21 mouse cellular contexts compared by ENCODE assay signal in genomic region chr5:52990687-52991341, GRCm38 (mm10). TPM values are rescaled to one million over a fixed set of nuclear protein-coding genes. Genes with fewer than 3 reads are reported as not detected.
A peak's percentile ranks its signal among the peaks of the same experiment; 100 is the strongest.
DNase-seq lines count a peak whose midpoint lies in the region; ATAC-seq and TF ChIP-seq lines count a peak whose summit lies in the region.
"Had no signal": no experiment of that assay in that cellular context is flagged by ENCODE, and none has a peak within 500 bp of the region (broad histone marks: within the 10 kb centered on the region; RNA-seq: fewer than 3 reads in every experiment).

No protein-coding gene starts in this region.

- H3K9me3 ChIP-seq in stomach, embryonic 15.5 days: no peaks in the 10 kb centered on the region
- no peaks in the 10 kb centered on the region for H3K9me3 ChIP-seq in stomach, postnatal 0 days (ENCODE audit: control insufficient read depth, low read length)
- no peaks in the 10 kb centered on the region for H3K9me3 ChIP-seq in hindbrain, postnatal 0 days (ENCODE audit: low read length)
- H3K9me3 ChIP-seq in hindbrain, embryonic 12.5 days (replicated peaks): no peaks in the 10 kb centered on the region
- H3K9me3 ChIP-seq: hindbrain, embryonic 10.5 days; midbrain, embryonic 12.5 days; neural tube, embryonic 15.5 days had no signal

- H3K36me3 ChIP-seq in kidney, adult 2 months (ENCODE audit: control insufficient read depth, insufficient read depth, low read length): no peaks in the 10 kb centered on the region
- no peaks in the 10 kb centered on the region for H3K36me3 ChIP-seq in stomach, embryonic 15.5 days
- H3K36me3 ChIP-seq in stomach, postnatal 0 days (ENCODE audit: control insufficient read depth, insufficient read depth, low read length): no peaks in the 10 kb centered on the region
- no peaks in the 10 kb centered on the region for H3K36me3 ChIP-seq in hindbrain, postnatal 0 days (ENCODE audit: insufficient read depth, low read length)
- H3K36me3 ChIP-seq in hindbrain, embryonic 12.5 days: no peaks in the 10 kb centered on the region
- H3K36me3 ChIP-seq: hindbrain, embryonic 10.5 days; midbrain, embryonic 12.5 days; neural tube, embryonic 15.5 days had no signal

- peak; percentile 35; the same call in 1 of the 2 replicates for ATAC-seq in stomach, embryonic 15.5 days (ENCODE audit: insufficient read depth, low FRiP score, low read depth)
- no peak for ATAC-seq in stomach, postnatal 0 days (ENCODE audit: low FRiP score, low TSS enrichment)
- ATAC-seq in hindbrain, postnatal 0 days: no peak
- no peak for ATAC-seq in hindbrain, embryonic 12.5 days (ENCODE audit: low FRiP score)

- no peaks in the 10 kb centered on the region for H3K27me3 ChIP-seq in kidney, adult 2 months (replicated peaks; ENCODE audit: control insufficient read depth, insufficient read depth, low read length)
- H3K27me3 ChIP-seq in stomach, embryonic 15.5 days (replicated peaks): no peaks in the 10 kb centered on the region
- no peaks in the 10 kb centered on the region for H3K27me3 ChIP-seq in stomach, postnatal 0 days (ENCODE audit: control insufficient read depth, insufficient read depth, low read length)
- no peaks in the 10 kb centered on the region for H3K27me3 ChIP-seq in hindbrain, postnatal 0 days (ENCODE audit: insufficient read depth, low read length)
- no peaks in the 10 kb centered on the region for H3K27me3 ChIP-seq in hindbrain, embryonic 12.5 days
- H3K27me3 ChIP-seq: midbrain, embryonic 12.5 days; neural tube, embryonic 15.5 days had no signal

- no peak overlapping the region for H3K4me3 ChIP-seq in kidney, adult 2 months (ENCODE audit: insufficient read depth, low read depth, low read length)
- no peak overlapping the region for H3K4me3 ChIP-seq in stomach, embryonic 15.5 days (replicated peaks)
- no peak overlapping the region for H3K4me3 ChIP-seq in stomach, postnatal 0 days (ENCODE audit: low read depth, low read length)
- H3K4me3 ChIP-seq in hindbrain, postnatal 0 days (ENCODE audit: low read length): no peak overlapping the region
- H3K4me3 ChIP-seq in hindbrain, embryonic 12.5 days: no peak overlapping the region
- H3K4me3 ChIP-seq: hindbrain, embryonic 10.5 days; midbrain, embryonic 12.5 days; neural tube, embryonic 15.5 days had no signal

- H3K4me2 ChIP-seq in stomach, embryonic 15.5 days: no peak overlapping the region
- no peak overlapping the region for H3K4me2 ChIP-seq in stomach, postnatal 0 days (replicated peaks; ENCODE audit: low read depth)
- H3K4me2 ChIP-seq in hindbrain, postnatal 0 days (ENCODE audit: low read depth, low read length): no peak overlapping the region
- no peak overlapping the region for H3K4me2 ChIP-seq in hindbrain, embryonic 12.5 days (replicated peaks)
- H3K4me2 ChIP-seq: midbrain, embryonic 12.5 days; neural tube, embryonic 15.5 days had no signal

- peak; percentile 62 for DNase-seq in kidney, adult 2 months
- no peak for DNase-seq in kidney, postnatal 4 days
- DNase-seq in stomach, postnatal 0 days (ENCODE audit: low spot score): no peak
- peak; percentile 37 for DNase-seq in lung, postnatal 10 days
- no peak for DNase-seq in neural tube, embryonic 10.5 days (ENCODE audit: extremely low spot score, low spot score)
- DNase-seq in hindbrain, postnatal 0 days (ENCODE audit: low spot score): no peak
- DNase-seq: cerebellum, adult 11 months; cerebellum, postnatal 25 days; gastrocnemius, postnatal 14 days; right cerebral cortex, postnatal 25 days; thymus, adult 18-20 months had no signal

- no peak for TF ChIP-seq CTCF in kidney, adult 2 months (conservative IDR thresholded peaks at IDR 0.05; ENCODE audit: insufficient read depth, insufficient read length, low read depth, low read length)
- TF ChIP-seq CTCF in stomach, postnatal 0 days (IDR thresholded peaks at IDR 0.05; ENCODE audit: low read depth): no peak
- no peak for TF ChIP-seq CTCF in hindbrain, postnatal 0 days (IDR thresholded peaks at IDR 0.05; ENCODE audit: low read depth)

- H3K9ac ChIP-seq in stomach, embryonic 15.5 days: no peak overlapping the region
- no peak overlapping the region for H3K9ac ChIP-seq in stomach, postnatal 0 days (ENCODE audit: low read length)
- no peak overlapping the region for H3K9ac ChIP-seq in hindbrain, postnatal 0 days (replicated peaks; ENCODE audit: low read length)
- no peak overlapping the region for H3K9ac ChIP-seq in hindbrain, embryonic 12.5 days
- H3K9ac ChIP-seq: midbrain, embryonic 12.5 days; neural tube, embryonic 15.5 days had no signal

- 53% methylated on average over 8 of the region's 8 CpGs for WGBS in kidney, adult 2 months
- 58% methylated on average over 8 of the region's 8 CpGs for WGBS in stomach, embryonic 15.5 days
- 60% methylated on average over 8 of the region's 8 CpGs for WGBS in stomach, postnatal 0 days
- WGBS in hindbrain, postnatal 0 days: 84% methylated on average over 8 of the region's 8 CpGs
- 85% methylated on average over 8 of the region's 8 CpGs for WGBS in hindbrain, embryonic 12.5 days

- no peak for TF ChIP-seq POLR2A in kidney, adult 2 months (IDR thresholded peaks at IDR 0.05; ENCODE audit: low read depth, low read length)

- TF ChIP-seq EP300 in stomach, postnatal 0 days (optimal IDR thresholded peaks at IDR 0.05): no peak

- H3K27ac ChIP-seq in kidney, adult 2 months (ENCODE audit: insufficient read depth, low read depth, low read length): 0 out of 2 replicates have a peak overlapping the region, but pooled peaks have one; percentile 19
- peak overlapping the region; percentile 54 for H3K27ac ChIP-seq in stomach, embryonic 15.5 days
- no peak overlapping the region for H3K27ac ChIP-seq in stomach, postnatal 0 days (replicated peaks)
- no peak overlapping the region for H3K27ac ChIP-seq in hindbrain, postnatal 0 days
- H3K27ac ChIP-seq in hindbrain, embryonic 12.5 days: no peak overlapping the region
- H3K27ac ChIP-seq: hindbrain, embryonic 10.5 days; midbrain, embryonic 12.5 days; neural tube, embryonic 15.5 days had no signal

- peaks cover 3% of the 10 kb centered on the region; the same call in 1 of the 2 replicates for H3K4me1 ChIP-seq in kidney, adult 2 months (ENCODE audit: control insufficient read depth, insufficient read depth, low read length)
- H3K4me1 ChIP-seq in stomach, embryonic 15.5 days: no peaks in the 10 kb centered on the region
- H3K4me1 ChIP-seq in stomach, postnatal 0 days (replicated peaks; ENCODE audit: control insufficient read depth, insufficient read depth): no peaks in the 10 kb centered on the region
- no peaks in the 10 kb centered on the region for H3K4me1 ChIP-seq in hindbrain, postnatal 0 days (ENCODE audit: insufficient read depth, low read length)
- no peaks in the 10 kb centered on the region for H3K4me1 ChIP-seq in hindbrain, embryonic 12.5 days
- H3K4me1 ChIP-seq: hindbrain, embryonic 10.5 days; midbrain, embryonic 12.5 days; neural tube, embryonic 15.5 days had no signal

RNA-seq across cellular contexts. Expression of gene Slc34a2, which starts 47.1 kb away (rescaled TPM):
- 2.9 and 3.1 TPM in 2 replicates for polyA plus RNA-seq in kidney, adult 2 months (2012; rRNA removed)
- 1.4 and 3.8 TPM in 2 replicates for polyA plus RNA-seq in stomach, embryonic 15.5 days (2015; fragmentation: Nextera tagmentation; extraction: Ambion mirVana)
- 0.69 and 0.87 TPM in 2 replicates for polyA plus RNA-seq in stomach, postnatal 0 days (2015; fragmentation: Nextera tagmentation; extraction: Ambion mirVana)
- total RNA-seq in hindbrain, postnatal 0 days (2014; rRNA removed): 0.07 and 0.68 TPM in 2 replicates
- polyA plus RNA-seq in hindbrain, postnatal 0 days (2015; fragmentation: Nextera tagmentation; extraction: Ambion mirVana): 0.16 and 0.29 TPM in 2 replicates
- polyA plus RNA-seq in hindbrain, embryonic 12.5 days (2016; fragmentation: Nextera tagmentation; extraction: Ambion mirVana): 0.06 TPM in 1 of 2 replicates, not detected in the other
- total RNA-seq: adrenal gland, adult 18-20 months; gastrocnemius, postnatal 14 days; layer of hippocampus, adult 8-10 months; MEL had no signal
- polyA plus RNA-seq: forebrain, embryonic 11.5 days; hindbrain, embryonic 10.5 days; limb, embryonic 11.5 days; midbrain, embryonic 12.5 days; neural tube, embryonic 15.5 days had no signal

Comparison
In these comparisons a context has a peak if more than half of its experiments do, and no peak if none do; other contexts are left out.
1. DNase-seq: peak in kidney, adult 2 months (single experiment) and lung, postnatal 10 days (single experiment); none in kidney, postnatal 4 days (0 of 2), stomach, postnatal 0 days (single experiment), neural tube, embryonic 10.5 days (single experiment) and hindbrain, postnatal 0 days (single experiment).
2. H3K27ac ChIP-seq: peak in kidney, adult 2 months (single experiment) and stomach, embryonic 15.5 days (single experiment); none in stomach, postnatal 0 days (single experiment), hindbrain, postnatal 0 days (single experiment) and hindbrain, embryonic 12.5 days (single experiment).